Mouse (Mus musculus): Measurements from ENCODE around the gene Gm6096.
"Not testable (repeated sequence)": the region's sequence is repeated elsewhere in the genome, so short reads cannot be mapped to it uniquely, and the experiment has no call there.

The Gm6096 gene

DNA sequence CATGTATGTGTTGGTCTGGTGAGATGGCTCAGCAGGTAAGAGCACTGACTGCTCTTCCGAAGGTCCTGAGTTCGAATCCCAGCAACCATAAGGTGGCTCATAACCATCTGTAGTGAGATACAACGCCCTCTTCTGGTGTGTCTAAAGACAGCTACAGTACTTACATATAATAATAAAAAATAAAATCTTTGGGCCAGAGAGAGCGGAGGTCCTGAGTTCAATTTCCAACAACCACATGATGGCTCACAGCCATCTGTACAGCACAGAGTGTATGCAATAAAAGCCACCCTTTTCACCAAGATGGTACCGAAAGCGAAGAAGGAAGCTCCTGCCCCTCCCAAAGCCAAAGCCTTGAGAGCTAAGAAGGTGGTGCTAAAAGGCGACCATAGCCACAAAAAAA is at the start of gene Gm6096:
Gene Gm6096 (plus strand): TSS at position 301 of the 400 bp plus-strand sequence.
- DNase-seq (ENCODE audit: low read depth, low spot score) = no peak

GRCm38 (mm10) chr7:34202147-34202546 is 48.7 kb upstream of the Gm6096 start:
- not testable (repeated sequence) for DNase-seq (ENCODE audit: low read depth, low spot score)

- no peak for DNase-seq (ENCODE audit: low read depth, low spot score)
Observed at GRCm38 (mm10) chr7:34206331-34206730, 44.5 kb upstream of the Gm6096 start.

GRCm38 (mm10) chr7:34208027-34208745 is 42.7 kb upstream of the Gm6096 start:
- DNase-seq (ENCODE audit: low read depth, low spot score) = no peak

- no peak for DNase-seq (ENCODE audit: low read depth, low spot score)
Observed at GRCm38 (mm10) chr7:34213281-34213680, 37.6 kb upstream of the Gm6096 start.

- no peak for DNase-seq (ENCODE audit: low read depth, low spot score)
Observed at GRCm38 (mm10) chr7:34214644-34215043, 36.2 kb upstream of the Gm6096 start.

DNA sequence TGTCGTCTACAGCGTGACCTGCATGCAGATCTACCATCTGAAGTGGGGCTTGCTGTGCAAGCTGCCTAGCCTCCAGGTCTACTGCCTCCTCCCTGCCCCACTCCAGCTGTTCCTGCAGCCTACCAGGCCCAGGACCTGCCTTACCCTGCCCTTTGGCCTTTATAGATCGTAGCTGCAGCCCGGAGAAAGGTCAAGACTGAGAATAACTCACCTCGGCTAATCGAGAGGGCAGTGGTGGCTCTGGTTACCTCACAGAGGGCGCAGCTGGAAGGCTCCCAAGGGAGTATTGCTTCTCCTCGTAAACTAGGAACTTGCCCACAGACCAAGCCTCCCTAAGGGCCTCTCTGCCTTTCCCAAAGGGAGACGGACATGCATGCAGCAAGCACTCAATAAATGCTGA is 35.4 kb upstream of the Gm6096 start:
- DNase-seq (ENCODE audit: low read depth, low spot score) = no peak

GRCm38 (mm10) chr7:34216474-34216873 is 34.4 kb upstream of the Gm6096 start:
- DNase-seq (ENCODE audit: low read depth, low spot score) = no peak

GRCm38 (mm10) chr7:34218496-34218895 is 32.3 kb upstream of the Gm6096 start:
- no peak for DNase-seq (ENCODE audit: low read depth, low spot score)

DNA sequence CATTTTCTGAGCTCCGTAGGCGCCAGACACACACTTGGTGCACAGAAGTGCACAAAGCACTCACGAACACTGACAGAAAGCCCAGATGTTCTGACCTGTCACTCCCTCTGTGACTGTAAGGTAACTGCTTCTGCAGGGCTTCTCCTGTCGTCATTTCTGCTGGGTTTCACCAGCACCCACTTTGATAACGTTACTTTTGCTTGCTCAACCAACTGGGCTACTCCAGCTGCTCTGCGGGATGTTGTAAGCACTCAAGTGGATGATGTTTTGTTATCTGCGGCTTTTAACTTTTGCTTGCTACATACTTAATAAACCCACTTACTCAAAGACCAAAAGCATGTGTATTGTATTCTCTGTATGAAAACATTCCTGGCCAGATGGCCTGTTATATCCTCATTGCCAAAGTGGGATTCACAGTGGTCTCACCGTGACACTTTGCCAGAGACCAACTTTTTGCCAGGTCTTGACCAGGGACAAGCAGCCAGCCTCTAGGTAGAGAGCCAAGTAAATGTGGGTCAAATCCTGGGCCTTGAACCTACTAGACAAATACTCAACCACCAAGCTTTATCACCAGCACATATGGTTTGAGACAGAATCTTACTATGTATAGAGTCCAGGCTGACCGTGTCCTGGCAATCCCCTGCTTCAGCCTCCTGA is 29.1 kb upstream of the Gm6096 start:
- DNase-seq (ENCODE audit: low read depth, low spot score) = no peak

GRCm38 (mm10) chr7:34222340-34222739 is 28.5 kb upstream of the Gm6096 start:
- no peak for DNase-seq (ENCODE audit: low read depth, low spot score)

DNA sequence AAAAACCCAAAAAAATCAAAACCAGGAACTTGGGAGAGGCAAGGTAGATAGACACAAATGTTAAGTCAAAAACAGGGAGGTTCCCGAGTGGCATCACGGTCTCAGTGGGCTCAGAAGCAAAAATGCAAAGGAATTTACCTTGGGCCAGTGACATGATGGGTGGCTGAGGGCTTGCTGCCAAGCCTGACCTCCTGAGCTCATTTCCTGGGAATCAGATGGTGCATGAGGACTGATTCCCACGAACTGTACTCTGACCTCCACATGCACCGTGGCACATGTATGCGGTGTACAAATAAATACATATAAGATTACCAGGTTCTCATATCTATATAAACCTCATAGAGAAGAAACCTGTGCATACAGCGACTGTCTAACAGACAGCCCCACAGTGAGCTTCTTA is 26.5 kb upstream of the Gm6096 start:
- no peak for DNase-seq (ENCODE audit: low read depth, low spot score)

DNA sequence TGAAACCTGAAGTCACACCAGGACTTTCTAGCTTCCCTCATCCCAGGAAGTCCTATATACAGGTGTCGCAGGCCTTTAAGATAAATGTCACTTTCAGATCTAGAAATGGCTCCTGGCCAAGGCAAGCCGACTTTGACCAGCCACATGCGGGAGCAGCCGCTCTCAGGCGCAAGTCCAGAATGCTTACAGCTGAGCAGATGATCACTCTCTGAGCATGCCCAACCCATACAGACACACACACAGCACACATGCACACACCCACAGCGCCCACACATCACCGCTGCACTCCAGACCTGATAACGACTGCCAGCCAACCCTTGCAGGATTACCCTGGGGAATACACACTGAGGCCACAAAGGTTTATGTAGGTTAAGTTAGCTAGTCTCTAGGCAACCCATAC is 24.8 kb upstream of the Gm6096 start:
- no peak for DNase-seq (ENCODE audit: low read depth, low spot score)

DNA sequence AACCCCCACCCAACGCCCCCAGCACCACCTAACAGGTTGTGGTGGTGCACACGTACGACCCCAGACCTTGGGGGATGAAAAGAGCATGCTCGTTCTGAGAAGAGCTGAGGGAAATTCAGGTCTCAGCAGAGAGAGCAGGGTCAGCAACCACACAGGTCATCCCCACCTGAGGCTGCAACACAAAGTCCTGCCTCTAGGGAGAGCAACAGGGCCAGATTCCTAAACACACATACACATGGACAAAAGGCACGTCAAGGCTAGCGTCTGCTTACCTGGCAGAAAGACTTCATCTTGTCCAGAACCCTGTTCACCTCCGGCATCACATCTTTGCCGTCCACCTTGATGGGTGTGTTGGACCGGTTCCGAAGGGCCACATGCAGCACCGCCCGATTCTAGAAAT is 24.0 kb upstream of the Gm6096 start:
- DNase-seq (ENCODE audit: low read depth, low spot score) = no peak

- no peak for DNase-seq (ENCODE audit: low read depth, low spot score)
Observed at GRCm38 (mm10) chr7:34228641-34229040, 22.2 kb upstream of the Gm6096 start.

DNA sequence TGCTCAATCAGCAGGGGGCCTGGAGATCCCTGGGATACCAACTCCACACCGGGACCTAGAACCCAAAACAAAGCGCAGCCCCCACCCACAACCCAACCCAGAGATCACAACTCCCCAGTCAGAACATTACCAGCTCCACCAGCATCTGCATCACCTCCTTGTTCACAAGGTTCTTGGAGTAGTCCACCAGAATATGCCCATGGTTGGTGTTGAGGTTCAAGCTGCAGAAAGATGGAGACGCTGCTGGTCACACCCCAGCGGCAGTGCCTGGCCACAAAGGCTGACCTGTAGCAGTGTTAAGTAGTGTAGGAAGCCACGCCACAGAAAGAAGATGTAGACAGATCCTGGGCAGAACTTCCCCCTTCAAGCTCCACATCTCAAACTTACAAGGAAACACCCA is 21.7 kb upstream of the Gm6096 start:
- no peak for DNase-seq (ENCODE audit: low read depth, low spot score)

DNA sequence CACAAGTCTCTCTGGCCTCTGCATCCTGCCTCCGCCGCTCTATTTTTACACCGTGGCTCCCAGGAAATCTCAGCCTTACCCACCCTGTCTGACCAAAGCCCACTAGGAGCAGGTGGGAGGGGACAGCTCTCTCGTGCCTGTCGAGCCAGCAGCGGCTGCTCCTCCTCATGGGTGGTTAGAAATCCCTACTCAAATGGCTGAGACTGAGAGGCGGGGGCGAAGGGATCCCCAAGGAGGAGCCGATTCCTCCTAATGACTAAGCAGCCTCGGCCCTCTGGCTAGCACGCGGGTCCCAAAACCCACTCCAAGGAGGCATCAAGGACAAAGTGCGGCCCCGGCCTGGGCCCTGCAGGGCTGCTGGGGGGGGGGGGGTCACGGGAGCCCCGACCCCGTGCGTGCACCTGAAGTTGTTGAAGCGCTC is 21.1 kb upstream of the Gm6096 start:
- DNase-seq (ENCODE audit: low read depth, low spot score) = no peak

GRCm38 (mm10) chr7:34230116-34230515 is 20.7 kb upstream of the Gm6096 start, which contains the start of gene Gpi1:
TSS of gene Gpi1 (minus strand) at chr7:34230336.
- peak; percentile 96 for DNase-seq (ENCODE audit: low read depth, low spot score)

- peak; percentile 61 for DNase-seq (ENCODE audit: low read depth, low spot score)
Observed at GRCm38 (mm10) chr7:34232785-34233725, 17.8 kb upstream of the Gm6096 start.

GRCm38 (mm10) chr7:34233909-34234609 is 16.8 kb upstream of the Gm6096 start:
- DNase-seq (ENCODE audit: low read depth, low spot score) = peak; percentile 100
